Mouse (Mus musculus) CH12.LX (cell line): ENCODE data around the gene Cnp.

Experiments used
- CTCF ChIP-seq, 2 experiments: IDR thresholded peaks in 1 of 2; conservative IDR thresholded peaks in 1 of 2; 2 replicates each; pipeline ENCODE4 v1.5.1; 2011 to 2012; ENCODE audit warnings: low read depth in 2 of 2, low read length in 2 of 2, improper control_type of control experiment in 1 of 2, inconsistent platforms in 1 of 2, mild to moderate bottlenecking in 1 of 2, moderate library complexity in 1 of 2
- ELF1 ChIP-seq: IDR thresholded peaks from 2 replicates; pipeline ENCODE4 v1.6.1; 2014; ENCODE audit warnings: low read depth, mild to moderate bottlenecking, inconsistent platforms, low read length, improper control_type of control experiment
- HCFC1 ChIP-seq: IDR thresholded peaks from 2 replicates; pipeline ENCODE4 v1.6.1; 2012; ENCODE audit warnings: low read depth, mild to moderate bottlenecking, inconsistent platforms, low read length, improper control_type of control experiment
- MAX ChIP-seq: IDR thresholded peaks from 2 replicates; pipeline ENCODE4 v1.6.1; 2011; ENCODE audit warnings: low read length, improper control_type of control experiment
- MEF2A ChIP-seq: IDR thresholded peaks from 2 replicates; pipeline ENCODE4 v1.6.1; 2014; ENCODE audit warnings: low read depth, mild to moderate bottlenecking, inconsistent platforms, low read length, improper control_type of control experiment, borderline replicate concordance
- MYC ChIP-seq: IDR thresholded peaks from 2 replicates; pipeline ENCODE4 v1.6.1; 2011; ENCODE audit warnings: low read depth, mild to moderate bottlenecking, improper control_type of control experiment, low read length
- ZMIZ1 ChIP-seq: IDR thresholded peaks from 2 replicates; pipeline ENCODE4 v1.6.1; 2012; ENCODE audit warnings: low read depth, mild to moderate bottlenecking, inconsistent platforms, low read length, improper control_type of control experiment

GRCm38 (mm10) chr11:100568692-100569091, 6.0 kb upstream of the Cnp start:
- TF ChIP-seq CTCF (conservative IDR thresholded peaks at IDR 0.05 in 1 of 2, IDR thresholded peaks at IDR 0.05 in 1 of 2; ENCODE audit: low read depth in 2 of 2, low read length in 2 of 2) (no peak), MAX (peak; percentile 82), ZMIZ1 (no peak), MYC (peak; percentile 82), MEF2A (no peak), HCFC1 (no peak), ELF1 (no peak)
